Mouse (Mus musculus) liver, adult 2 months (tissue): Measurements from ENCODE around the gene Nlrp6.

Experiments
- CTCF ChIP-seq: fragments of 200-500 bp; IDR thresholded peaks from 2 replicates; pipeline ENCODE4 v1.5.1; 2011; ENCODE audit warnings: low read depth, low read length, control low read depth
- POLR2A ChIP-seq: fragments of 200-500 bp; IDR thresholded peaks from 2 replicates; pipeline ENCODE4 v1.6.1; 2011; ENCODE audit warnings: low read length, control low read depth; ENCODE audit not compliant: insufficient read depth; ENCODE audit errors: extremely low read depth

- TF ChIP-seq CTCF = no peak
- TF ChIP-seq POLR2A = no peak
Measured at GRCm38 (mm10) chr7:140942811-140943210, 22.1 kb downstream of the Nlrp6 start.
